Mouse (Mus musculus) G1E-ER4 (cell line): ENCODE measurements around the gene Ppp1r15a. TPM values are rescaled to one million over a fixed set of nuclear protein-coding genes. Genes with fewer than 3 reads are reported as not detected.

Experiments used
- GATA1 ChIP-seq: IDR thresholded peaks from one replicate; pipeline ENCODE4 v1.8.0; 2012; ENCODE audit warnings: low read length, inconsistent platforms
- polyA plus RNA-seq: library from polyadenylated mRNA; stranded (reverse); fragments of >175 nt; gene quantifications from 2 replicates; pipeline ENCODE4 v1.2.3, GENCODE M21; 2012

The Ppp1r15a gene
- polyA plus RNA-seq, 1 experiment, result 87.1 TPM

DNA sequence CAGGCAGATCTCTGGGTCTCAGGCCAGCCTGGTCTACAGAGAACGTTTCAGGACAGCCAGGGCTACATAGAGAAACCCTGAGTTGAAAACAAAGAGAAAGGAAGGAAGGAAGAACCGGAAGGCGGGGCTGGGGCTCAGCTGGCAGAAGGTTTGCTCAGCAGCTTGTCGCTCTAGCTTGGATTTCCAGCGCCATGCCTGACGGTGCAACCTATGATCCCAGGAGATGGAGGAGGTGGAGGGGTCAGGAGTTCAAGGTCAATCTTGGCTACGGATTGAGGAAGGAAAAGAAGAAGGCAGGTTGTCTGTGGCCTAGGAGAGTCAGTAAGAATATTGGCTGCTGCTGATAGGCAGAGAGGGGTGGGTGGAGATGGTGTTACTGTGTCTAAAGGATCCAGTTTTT, 34.2 kb upstream of the Ppp1r15a start:
- TF ChIP-seq GATA1, result no peak

DNA sequence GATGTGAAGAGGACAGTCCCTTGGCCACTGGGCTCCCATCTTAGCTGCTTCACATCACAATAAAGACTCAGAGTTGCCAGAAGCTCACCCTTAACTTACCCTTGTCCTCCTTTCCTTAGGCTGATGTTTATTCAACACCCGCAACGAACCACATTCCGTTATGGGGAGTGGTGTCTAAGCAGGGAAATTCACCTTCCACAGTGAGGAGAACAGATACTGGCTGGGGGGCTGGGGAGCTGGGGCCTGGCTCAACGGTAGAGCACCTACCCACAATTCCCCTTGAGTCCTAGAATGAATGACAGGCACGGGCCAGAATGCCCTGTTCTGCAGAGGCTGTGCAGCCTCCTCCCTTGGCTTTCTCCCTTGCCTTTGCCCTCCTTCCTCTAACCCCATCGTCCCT, 32.8 kb upstream of the Ppp1r15a start:
- TF ChIP-seq GATA1, result no peak

DNA sequence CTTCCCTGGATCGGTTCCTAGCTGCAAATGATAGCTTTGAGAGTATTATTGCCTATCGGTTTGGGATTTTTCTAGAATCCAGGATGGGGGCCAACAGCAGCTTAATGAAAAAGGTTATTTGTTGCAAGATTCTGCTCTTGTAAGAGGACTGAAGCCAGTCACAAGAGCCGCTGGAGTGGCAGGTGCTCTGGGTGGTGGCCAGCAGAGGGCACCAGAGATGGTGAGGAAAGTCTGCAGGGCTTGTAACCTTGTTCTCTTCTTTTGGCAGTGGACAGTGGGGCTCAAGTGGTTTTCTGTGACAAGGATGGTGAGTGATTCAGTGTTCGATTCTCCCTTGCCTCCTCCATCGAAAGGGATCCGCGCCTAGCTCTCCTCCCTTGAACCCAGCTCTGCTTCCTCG, 29.7 kb upstream of the Ppp1r15a start:
- TF ChIP-seq GATA1, result no peak

DNA sequence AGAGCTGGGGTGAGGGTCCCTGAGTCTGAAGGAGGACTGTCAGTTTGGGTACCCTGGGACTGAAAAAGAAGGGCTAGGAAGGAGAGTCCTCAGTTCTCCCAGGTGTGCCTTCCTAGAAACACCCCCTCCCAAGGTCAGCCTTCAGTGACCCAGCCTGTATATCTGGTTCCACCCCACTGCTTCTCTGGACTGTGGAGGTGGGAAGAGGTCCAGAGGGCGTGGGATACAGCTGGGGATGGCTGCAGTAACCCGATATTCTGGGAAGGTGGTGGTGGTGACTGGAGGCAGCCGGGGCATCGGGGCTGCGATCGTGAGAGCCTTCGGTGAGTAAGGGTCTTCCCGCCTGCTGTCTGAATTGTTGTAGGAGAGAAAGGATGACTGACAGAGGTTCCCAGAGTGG, 28.7 kb upstream of the Ppp1r15a start, which contains the start of gene Hsd17b14:
TSS of gene Hsd17b14 (plus strand) at position 150 of the 400 bp plus-strand sequence.
- TF ChIP-seq GATA1, result no peak

DNA sequence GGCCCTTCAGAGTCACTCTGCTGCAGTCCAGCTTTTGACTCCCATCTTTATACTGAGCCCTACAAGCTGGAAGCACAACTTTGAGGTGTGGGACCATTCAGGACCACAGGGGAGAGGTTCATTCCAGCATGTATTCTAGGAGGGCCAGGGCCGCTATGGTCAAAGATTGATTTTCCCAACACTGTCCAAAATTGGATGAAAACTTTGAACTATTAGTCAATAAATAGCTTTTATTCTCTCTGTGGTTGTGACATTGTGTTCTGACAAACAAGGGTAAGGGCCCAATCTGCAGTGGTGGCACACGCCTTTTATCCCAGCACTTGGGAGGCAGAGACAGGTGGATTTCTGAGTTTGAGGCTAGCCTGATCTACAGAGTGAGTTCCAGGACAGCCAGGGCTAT, 27.9 kb upstream of the Ppp1r15a start:
- no peak for TF ChIP-seq GATA1

DNA sequence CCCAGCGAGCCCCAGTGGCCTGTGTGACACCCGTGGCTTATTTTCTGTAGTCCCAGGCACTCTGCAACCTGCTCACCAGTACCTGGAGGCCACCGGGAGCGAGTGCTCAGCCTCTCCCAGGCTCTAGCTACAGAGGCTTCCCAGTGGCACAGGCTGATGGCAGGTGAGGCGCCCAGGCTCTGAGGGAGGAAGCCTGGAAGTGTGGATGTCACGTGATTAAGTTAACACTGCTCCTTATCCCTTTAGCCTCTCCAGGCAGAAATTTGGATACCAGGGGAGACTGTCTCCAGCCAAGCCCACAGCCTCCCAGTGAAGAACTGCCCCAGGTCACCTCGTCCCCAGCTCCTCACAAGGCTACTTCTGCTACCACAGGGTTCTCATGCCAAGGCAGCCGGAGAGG, 27.5 kb upstream of the Ppp1r15a start:
- no peak for TF ChIP-seq GATA1

DNA sequence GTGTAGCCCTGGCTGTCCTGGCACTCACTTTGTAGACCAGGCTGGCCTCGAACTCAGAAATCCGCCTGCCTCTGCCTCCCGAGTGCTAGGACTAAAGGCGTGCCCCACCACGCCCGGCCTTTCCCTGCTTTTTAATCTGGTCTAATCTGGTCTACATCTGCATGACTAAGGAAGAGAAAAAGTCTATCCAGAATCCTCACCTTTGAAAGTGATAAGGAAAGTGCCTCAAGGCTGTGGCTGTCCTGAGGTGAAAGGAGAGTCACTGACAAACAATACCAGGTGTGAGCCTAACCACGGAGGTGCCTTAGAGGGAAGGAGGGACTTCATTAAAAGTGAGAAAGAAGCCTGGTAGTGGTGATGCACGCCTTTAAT, 25.4 kb upstream of the Ppp1r15a start:
- TF ChIP-seq GATA1, result no peak

DNA sequence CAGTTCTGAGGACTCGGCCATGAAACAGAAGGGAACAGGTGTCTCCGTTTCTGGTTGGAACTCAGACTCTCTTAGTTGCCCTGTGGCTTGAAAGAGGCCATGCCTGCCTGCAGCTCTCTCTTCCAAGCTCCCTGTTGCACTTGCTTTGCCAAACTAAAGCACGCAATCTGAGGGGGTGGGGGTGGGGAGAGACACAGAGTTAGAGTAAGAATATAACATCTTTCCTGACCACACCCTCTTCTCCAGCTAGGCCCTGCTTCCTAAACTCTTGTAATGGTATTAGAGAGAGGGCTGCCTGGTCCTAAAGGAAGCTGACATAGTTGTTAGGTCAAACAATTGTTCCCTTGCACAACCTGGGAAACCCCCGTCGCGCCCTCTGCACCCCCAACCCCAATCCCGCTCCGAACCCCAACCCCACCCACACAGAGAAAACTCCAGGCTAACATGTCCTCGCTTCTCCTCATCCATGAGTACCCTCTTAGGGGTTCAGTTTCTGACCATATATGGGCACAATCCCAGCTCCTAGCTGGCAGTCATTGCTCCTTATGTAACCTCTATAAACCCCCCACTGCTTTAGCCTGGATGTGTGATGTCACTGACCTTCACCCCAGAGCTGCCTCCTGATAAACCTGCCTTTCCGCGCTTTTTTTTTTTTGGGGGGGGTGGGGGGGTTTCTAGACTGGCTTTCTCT, 24.9 kb upstream of the Ppp1r15a start:
- no peak for TF ChIP-seq GATA1

DNA sequence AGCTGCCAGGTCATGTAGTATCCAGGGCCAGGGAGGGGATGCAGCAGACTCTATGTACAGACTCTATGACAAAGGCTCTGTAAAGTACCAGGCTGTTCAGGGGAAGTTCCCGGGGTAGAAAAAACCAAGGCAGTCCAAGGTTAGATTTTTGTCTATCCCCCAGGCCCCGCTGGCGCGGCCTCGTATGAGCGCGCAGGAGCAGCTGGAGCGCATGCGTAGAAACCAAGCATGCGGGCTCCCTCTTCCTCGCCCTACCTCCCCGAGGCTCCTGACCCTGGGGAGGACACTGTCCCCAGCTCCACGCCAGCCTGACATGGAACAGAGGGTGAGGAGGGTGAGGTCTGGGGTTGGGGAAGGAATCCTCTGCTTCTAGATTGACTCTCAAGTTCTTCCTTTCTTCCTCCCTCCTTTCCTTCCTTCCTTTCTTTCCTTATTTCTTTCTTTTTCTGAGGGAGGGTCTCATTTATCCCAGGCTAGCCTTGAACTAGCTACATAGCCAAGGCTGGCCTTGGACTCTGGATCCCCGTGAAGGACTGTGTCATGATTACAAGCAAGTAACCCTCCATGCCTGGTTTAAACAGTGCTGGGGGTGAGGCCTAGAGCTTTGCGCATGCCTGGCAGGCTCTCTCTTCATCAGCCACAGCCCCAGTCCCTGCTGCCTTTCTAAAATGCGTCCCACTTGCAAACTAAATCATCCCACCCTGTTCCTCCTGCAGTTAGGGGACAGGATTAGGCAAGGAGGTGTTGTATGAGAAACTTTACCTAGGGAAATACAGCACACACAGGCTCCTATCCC, 23.8 kb upstream of the Ppp1r15a start:
- no peak for TF ChIP-seq GATA1

DNA sequence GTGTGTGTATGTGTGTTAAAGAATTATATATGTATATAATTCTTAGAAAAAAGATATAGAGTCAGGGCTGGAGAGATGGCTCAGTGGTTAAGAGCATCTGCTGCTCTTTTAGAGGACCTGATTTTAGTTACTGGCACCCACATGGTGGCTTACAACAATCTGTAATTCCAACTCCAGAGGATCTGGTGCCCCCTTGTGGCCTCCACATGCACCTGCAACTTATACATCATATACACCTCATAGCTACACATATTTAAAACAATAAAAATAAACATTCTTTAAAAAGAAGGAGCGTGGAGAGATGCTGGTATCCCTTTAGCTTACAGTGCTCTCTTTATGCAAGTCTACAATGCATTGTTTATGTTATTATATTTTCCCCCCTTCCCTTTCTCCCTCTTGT, 18.5 kb upstream of the Ppp1r15a start:
- TF ChIP-seq GATA1, result no peak

DNA sequence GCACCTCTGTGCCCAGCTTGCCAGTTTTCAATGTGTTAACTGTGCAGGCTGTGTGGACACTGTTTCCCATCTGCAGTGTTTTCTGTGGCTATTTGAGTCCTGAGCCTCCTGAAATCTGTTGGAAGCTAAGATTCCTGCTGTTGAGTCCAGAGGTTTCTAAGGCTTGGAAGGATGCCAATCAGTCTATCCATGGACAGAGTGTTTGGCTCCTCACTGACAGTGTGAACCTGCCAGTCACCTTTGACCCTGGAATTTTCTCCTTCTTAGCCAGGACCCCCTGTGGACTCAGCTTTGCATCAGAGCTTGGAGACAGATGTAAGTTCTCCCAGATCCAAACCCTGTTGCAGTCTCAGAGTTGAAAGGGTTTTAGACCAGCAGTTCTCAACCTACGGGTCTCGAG, 14.1 kb upstream of the Ppp1r15a start:
- TF ChIP-seq GATA1, result no peak

DNA sequence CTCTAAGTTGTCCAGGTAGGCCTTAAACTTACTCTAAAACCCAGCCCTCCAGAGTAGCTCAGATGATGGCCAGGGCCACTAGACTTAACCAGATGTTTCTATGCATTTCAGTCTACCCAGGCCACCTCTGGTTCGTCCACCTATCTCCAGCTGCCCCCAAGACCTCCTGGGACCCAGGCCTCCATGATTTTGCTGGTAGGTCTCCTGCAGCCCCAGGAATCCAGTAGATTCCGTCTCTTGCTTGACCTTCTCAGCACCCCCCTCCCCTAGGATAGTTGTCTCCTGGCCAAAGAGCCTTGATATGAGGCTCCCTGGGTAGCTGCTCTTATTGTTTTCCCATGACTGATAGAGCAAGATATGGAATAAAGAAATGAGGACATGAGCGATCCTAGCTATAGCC, 13.0 kb upstream of the Ppp1r15a start:
- no peak for TF ChIP-seq GATA1

DNA sequence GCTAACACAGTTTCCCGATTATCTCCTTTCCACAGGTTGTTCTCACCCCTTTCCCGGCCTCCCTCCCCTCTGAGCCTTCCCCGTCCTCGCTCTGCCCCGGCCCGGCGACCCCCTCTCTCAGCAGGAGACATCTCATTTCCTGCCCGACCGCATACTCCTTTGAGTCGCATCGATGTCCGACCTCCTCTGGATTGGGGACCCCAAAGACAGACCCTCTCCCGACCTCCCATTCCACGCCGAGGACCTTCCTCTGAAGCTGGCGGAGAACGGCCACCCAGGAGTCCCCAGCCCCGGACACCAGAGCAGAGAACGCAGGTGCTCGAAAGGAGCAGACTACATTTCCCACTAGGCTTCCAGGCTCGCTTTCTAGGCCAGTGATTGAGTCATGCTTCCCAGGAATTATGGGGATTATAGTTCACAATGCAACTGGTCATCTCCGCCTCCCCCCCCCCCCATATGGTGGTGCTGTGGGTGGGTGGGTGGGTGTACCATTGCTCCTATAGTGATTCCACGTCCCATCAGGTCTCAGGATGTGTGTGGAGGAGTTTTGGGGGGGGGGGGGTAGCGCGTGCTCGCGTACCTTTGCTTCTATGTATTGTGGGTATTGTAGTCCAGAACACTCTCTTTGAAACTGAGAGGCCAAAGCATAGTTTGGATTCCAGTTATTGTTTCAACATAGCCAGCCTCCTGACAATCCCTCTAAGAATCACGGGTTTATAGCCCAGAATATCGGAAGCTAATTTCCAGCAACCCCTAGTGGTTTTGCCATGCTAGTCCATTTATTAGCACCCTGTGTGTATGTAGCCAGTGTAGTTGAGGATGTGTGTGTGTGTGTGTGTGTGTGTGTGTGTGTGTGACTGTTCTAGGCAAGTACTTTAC, 12.3 kb upstream of the Ppp1r15a start:
- TF ChIP-seq GATA1, result no peak

DNA sequence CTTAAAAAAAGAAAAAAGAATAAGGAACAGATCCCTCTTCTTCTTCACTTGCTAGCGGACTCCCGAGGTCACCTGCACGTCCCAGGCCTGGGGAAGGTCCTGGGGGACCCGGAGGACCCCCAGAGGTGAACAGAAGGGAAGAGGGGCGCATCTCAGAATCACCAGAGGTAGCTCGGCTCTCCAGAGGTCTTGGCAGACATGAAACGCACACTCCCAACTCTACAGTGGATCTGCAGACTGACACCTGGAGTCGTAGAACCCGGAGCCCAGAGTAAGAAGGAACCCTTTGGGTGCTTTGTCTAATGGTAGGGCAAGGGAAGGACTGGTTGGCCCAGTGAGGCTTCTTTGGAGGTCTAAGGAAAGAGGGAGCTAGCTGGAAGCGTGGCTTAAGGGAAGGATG, 11.5 kb upstream of the Ppp1r15a start:
- no peak for TF ChIP-seq GATA1

DNA sequence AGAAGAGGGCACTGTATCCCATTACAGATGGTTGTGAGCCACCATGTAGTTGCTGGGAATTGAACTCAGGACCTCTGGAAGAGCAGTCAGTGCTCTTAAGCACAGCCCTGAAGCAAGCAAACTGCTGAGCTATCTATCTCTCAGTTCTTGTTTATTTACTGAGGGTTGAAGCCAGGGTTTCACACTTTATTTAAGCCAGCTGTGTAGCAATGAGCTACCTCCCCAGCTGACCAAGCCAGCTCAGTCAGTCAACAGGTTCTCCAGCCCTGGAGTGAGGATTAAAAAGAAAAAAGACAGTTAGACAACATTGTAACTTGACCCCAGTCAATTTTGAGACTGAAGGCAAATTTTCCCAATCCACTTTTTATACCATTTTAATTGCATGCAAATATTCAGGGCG, 9.6 kb upstream of the Ppp1r15a start:
- no peak for TF ChIP-seq GATA1

DNA sequence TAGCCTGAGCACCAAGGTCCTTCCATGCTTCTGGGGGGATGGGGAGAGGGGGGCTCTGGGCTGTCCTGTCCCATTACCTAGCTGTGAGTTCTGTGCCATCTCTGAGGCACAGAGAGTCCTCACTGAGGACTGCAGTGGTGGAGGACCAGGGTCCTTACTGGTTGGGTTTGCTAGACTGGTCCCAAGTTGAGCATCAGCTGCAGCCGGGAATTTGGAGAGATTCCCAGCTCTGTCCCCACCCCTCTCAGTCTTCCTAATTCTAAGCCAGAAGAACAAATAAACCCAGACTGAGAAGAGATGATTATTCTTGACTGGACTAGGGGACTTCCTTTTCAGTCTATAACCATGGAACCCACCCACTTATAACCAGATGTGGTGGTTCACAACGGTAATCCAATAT, 4.6 kb upstream of the Ppp1r15a start:
- no peak for TF ChIP-seq GATA1
